Mouse (Mus musculus): Measurements from ENCODE around the gene Foxj3. TPM values are rescaled to one million over a fixed set of nuclear protein-coding genes. Genes with fewer than 3 reads are reported as not detected.

The Foxj3 gene
- polyA plus RNA-seq, 1 experiment from 2014 or later: 7.4 TPM

DNA sequence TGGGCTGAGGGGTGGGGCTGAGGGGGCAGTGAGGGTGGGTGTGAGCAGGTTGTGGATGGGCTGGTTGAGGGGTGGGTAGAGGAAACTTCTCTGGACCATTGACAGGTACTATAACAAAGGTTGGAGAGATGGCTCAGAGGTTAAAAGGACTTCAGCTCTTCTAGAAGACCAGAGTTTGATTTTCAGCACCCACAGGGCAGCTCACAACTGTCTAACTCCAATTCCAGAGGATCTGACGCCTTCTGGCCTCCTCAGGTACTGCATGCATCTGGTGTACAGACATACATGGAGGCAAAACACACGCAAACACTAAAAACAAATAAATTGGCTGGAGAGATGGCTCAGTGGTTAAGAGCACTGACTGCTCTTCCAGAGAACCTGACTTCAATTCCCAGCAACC is 25.2 kb upstream of the Foxj3 start:
- Histone ChIP-seq H3K4me3 (ENCODE audit: low read depth, low read length) (no peak overlapping the region), H3K4me2 (replicated peaks; ENCODE audit: low read depth) (no peak overlapping the region), H3K36me3 (ENCODE audit: control insufficient read depth, insufficient read depth, low read length) (no peaks in the 10 kb centered on the region), H3K9me3 (ENCODE audit: control insufficient read depth, low read length) (no peaks in the 10 kb centered on the region), H3K9ac (ENCODE audit: low read length) (no peak overlapping the region), H3K27ac (replicated peaks) (no peak overlapping the region), H3K4me1 (replicated peaks; ENCODE audit: control insufficient read depth, insufficient read depth) (no peaks in the 10 kb centered on the region), H3K27me3 (ENCODE audit: control insufficient read depth, insufficient read depth, low read length) (no peaks in the 10 kb centered on the region)
- ATAC-seq (ENCODE audit: low FRiP score, low TSS enrichment) (no peak), DNase-seq (ENCODE audit: low spot score) (no peak)
- TF ChIP-seq EP300 (optimal IDR thresholded peaks at IDR 0.05) (no peak), CTCF (IDR thresholded peaks at IDR 0.05; ENCODE audit: low read depth) (peak; percentile 35)
- WGBS: 77% methylated on average over 2 of the region's 2 CpGs

- TF ChIP-seq EP300 (optimal IDR thresholded peaks at IDR 0.05) (no peak), CTCF (IDR thresholded peaks at IDR 0.05; ENCODE audit: low read depth) (no peak)
- Histone ChIP-seq H3K27ac (replicated peaks) (no peak overlapping the region), H3K4me1 (replicated peaks; ENCODE audit: control insufficient read depth, insufficient read depth) (no peaks in the 10 kb centered on the region), H3K36me3 (ENCODE audit: control insufficient read depth, insufficient read depth, low read length) (no peaks in the 10 kb centered on the region), H3K27me3 (ENCODE audit: control insufficient read depth, insufficient read depth, low read length) (no peaks in the 10 kb centered on the region), H3K4me3 (ENCODE audit: low read depth, low read length) (no peak overlapping the region), H3K9ac (ENCODE audit: low read length) (no peak overlapping the region), H3K4me2 (replicated peaks; ENCODE audit: low read depth) (no peak overlapping the region), H3K9me3 (ENCODE audit: control insufficient read depth, low read length) (no peaks in the 10 kb centered on the region)
- DNase-seq (ENCODE audit: low spot score) (no peak), ATAC-seq (ENCODE audit: low FRiP score, low TSS enrichment) (no peak)
- WGBS: 48% methylated on average over 3 of the region's 3 CpGs
Observed at GRCm38 (mm10) chr4:119512731-119513141, 24.1 kb upstream of the Foxj3 start.

DNA sequence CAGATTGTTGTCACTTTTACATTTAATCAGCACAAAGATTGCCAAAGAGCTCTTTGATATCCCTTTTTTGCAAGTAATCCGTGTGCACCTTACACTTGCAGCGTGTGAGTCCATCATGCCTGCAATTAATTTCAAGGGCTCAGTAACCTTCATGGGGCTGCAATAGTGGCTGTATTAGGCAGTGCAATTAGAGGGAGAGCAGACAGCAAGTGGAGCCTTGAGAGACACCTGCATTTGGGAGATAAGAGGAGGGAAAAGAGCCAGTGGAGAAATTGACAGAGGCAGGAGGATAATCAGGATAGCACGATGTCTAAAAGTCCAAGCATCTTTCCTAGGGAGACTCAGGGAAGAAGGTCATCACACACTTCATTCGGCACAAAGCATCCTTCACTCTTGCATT is 13.2 kb upstream of the Foxj3 start:
- Histone ChIP-seq H3K4me3 (ENCODE audit: low read depth, low read length) (no peak overlapping the region), H3K36me3 (ENCODE audit: control insufficient read depth, insufficient read depth, low read length) (no peaks in the 10 kb centered on the region), H3K9me3 (ENCODE audit: control insufficient read depth, low read length) (no peaks in the 10 kb centered on the region), H3K4me2 (replicated peaks; ENCODE audit: low read depth) (no peak overlapping the region), H3K4me1 (replicated peaks; ENCODE audit: control insufficient read depth, insufficient read depth) (no peaks in the 10 kb centered on the region), H3K27ac (replicated peaks) (no peak overlapping the region), H3K27me3 (ENCODE audit: control insufficient read depth, insufficient read depth, low read length) (no peaks in the 10 kb centered on the region), H3K9ac (ENCODE audit: low read length) (no peak overlapping the region)
- ATAC-seq (ENCODE audit: low FRiP score, low TSS enrichment) (no peak), DNase-seq (ENCODE audit: low spot score) (no peak)
- TF ChIP-seq EP300 (optimal IDR thresholded peaks at IDR 0.05) (no peak), CTCF (IDR thresholded peaks at IDR 0.05; ENCODE audit: low read depth) (no peak)
- WGBS: 75% methylated on average over 4 of the region's 4 CpGs

DNA sequence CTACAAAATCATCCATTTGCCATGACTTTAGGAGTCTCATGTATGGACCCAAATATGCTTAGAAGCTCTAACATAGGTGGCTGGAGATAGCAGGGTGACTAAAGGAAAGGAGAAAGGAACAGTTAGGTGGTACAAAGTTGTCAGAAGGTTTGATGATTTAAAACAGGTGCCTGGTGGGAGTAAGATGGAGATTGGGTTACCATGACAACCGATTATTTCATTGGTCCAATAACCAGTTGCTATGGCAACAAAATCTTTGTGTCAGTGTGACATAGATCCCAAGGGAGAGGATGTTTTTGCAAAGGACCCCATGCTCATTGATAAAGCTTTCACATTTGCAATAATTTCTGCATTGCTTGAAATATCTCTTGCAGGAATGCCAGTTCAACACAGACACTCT is 12.8 kb upstream of the Foxj3 start:
- 85% methylated on average over 1 of the region's 1 CpGs for WGBS
- Histone ChIP-seq H3K36me3 (ENCODE audit: control insufficient read depth, insufficient read depth, low read length) (no peaks in the 10 kb centered on the region), H3K4me1 (replicated peaks; ENCODE audit: control insufficient read depth, insufficient read depth) (no peaks in the 10 kb centered on the region), H3K27ac (replicated peaks) (no peak overlapping the region), H3K27me3 (ENCODE audit: control insufficient read depth, insufficient read depth, low read length) (no peaks in the 10 kb centered on the region), H3K4me2 (replicated peaks; ENCODE audit: low read depth) (no peak overlapping the region), H3K9me3 (ENCODE audit: control insufficient read depth, low read length) (no peaks in the 10 kb centered on the region), H3K9ac (ENCODE audit: low read length) (no peak overlapping the region), H3K4me3 (ENCODE audit: low read depth, low read length) (no peak overlapping the region)
- no peak for ATAC-seq (ENCODE audit: low FRiP score, low TSS enrichment)
- TF ChIP-seq EP300 (optimal IDR thresholded peaks at IDR 0.05): no peak
- TF ChIP-seq CTCF (IDR thresholded peaks at IDR 0.05; ENCODE audit: low read depth): no peak
- no peak for DNase-seq (ENCODE audit: low spot score)

DNA sequence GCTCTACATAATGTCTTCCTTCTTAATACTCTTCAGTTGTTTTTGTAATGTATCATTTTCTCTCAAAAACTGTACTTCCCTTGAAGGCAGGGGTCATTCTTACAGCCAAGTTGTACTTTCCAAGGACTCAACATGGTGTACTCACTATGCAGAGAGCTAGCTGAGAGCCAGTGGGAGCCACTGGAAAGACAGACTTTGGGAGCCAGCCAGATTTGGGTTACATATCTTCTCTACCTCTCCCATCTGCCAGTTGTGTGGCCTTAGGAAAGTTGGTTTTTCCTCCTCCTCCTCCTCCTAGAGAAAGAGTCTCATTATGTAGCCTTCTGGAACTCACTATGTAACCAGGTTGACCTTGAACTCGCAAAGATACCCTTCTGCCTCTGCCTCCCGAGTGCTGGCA is 12.3 kb upstream of the Foxj3 start:
- H3K9me3 ChIP-seq (ENCODE audit: control insufficient read depth, low read length): no peaks in the 10 kb centered on the region
- H3K27me3 ChIP-seq (ENCODE audit: control insufficient read depth, insufficient read depth, low read length): no peaks in the 10 kb centered on the region
- H3K9ac ChIP-seq (ENCODE audit: low read length): no peak overlapping the region
- H3K27ac ChIP-seq (replicated peaks): no peak overlapping the region
- TF ChIP-seq CTCF (IDR thresholded peaks at IDR 0.05; ENCODE audit: low read depth) (no peak), EP300 (optimal IDR thresholded peaks at IDR 0.05) (no peak)
- DNase-seq (ENCODE audit: low spot score) (no peak), ATAC-seq (ENCODE audit: low FRiP score, low TSS enrichment) (no peak)
- 73% methylated on average over 2 of the region's 2 CpGs for WGBS
- H3K4me1 ChIP-seq (replicated peaks; ENCODE audit: control insufficient read depth, insufficient read depth): no peaks in the 10 kb centered on the region
- no peak overlapping the region for H3K4me2 ChIP-seq (replicated peaks; ENCODE audit: low read depth)
- H3K36me3 ChIP-seq (ENCODE audit: control insufficient read depth, insufficient read depth, low read length): no peaks in the 10 kb centered on the region
- H3K4me3 ChIP-seq (ENCODE audit: low read depth, low read length): no peak overlapping the region

GRCm38 (mm10) chr4:119526329-119526845 is 10.4 kb upstream of the Foxj3 start:
- no peak for ATAC-seq (ENCODE audit: low FRiP score, low TSS enrichment)
- H3K9me3 ChIP-seq (ENCODE audit: control insufficient read depth, low read length): no peaks in the 10 kb centered on the region
- H3K9ac ChIP-seq (ENCODE audit: low read length): no peak overlapping the region
- H3K4me2 ChIP-seq (replicated peaks; ENCODE audit: low read depth): no peak overlapping the region
- H3K4me3 ChIP-seq (ENCODE audit: low read depth, low read length): no peak overlapping the region
- no peak overlapping the region for H3K27ac ChIP-seq (replicated peaks)
- TF ChIP-seq CTCF (IDR thresholded peaks at IDR 0.05; ENCODE audit: low read depth): no peak
- no peak for TF ChIP-seq EP300 (optimal IDR thresholded peaks at IDR 0.05)
- no peak for DNase-seq (ENCODE audit: low spot score)
- no peaks in the 10 kb centered on the region for H3K27me3 ChIP-seq (ENCODE audit: control insufficient read depth, insufficient read depth, low read length)
- H3K36me3 ChIP-seq (ENCODE audit: control insufficient read depth, insufficient read depth, low read length): no peaks in the 10 kb centered on the region
- no peaks in the 10 kb centered on the region for H3K4me1 ChIP-seq (replicated peaks; ENCODE audit: control insufficient read depth, insufficient read depth)

Data from stomach, postnatal 0 days (tissue).